Mouse (Mus musculus): ENCODE measurements at regions not wholly inside any gene's neighbourhood (a gene's known extent, or its start where the extent isn't known, plus 50 kb on each side); places are given as distances from the start of the nearest gene placed in this dataset.

GRCm38 (mm10) chr11:113176183-113176582 lies 394.2 kb downstream of the Sox9 start:
- no peak for TF ChIP-seq CTCF (IDR thresholded peaks at IDR 0.05; ENCODE audit: low read depth, low read length)
- TF ChIP-seq POLR2AphosphoS5 (IDR thresholded peaks at IDR 0.05; ENCODE audit: insufficient replicate concordance, low read depth, low read length), result no peak

Data from G1E (cell line).